Mouse (Mus musculus) mouse embryonic stem cell (cell line): Measurements from ENCODE around the gene Dtnb.

Experiments used
- in situ Hi-C, 2 experiments: fragments of 300-500 bp; cut with MboI; formaldehyde crosslinking; loops; 1 replicate in 1 of 2; 3 replicates in 1 of 2; pipeline ENCODE4 v1.14.3; 2019 to 2020; ENCODE audit warnings: low sequenced_read_pairs in 2 of 2, low pct_unique_long_range_greater_than_20kb in 1 of 2, mixed read lengths in 1 of 2; ENCODE audit not compliant: unreplicated experiment in 1 of 2

The Dtnb gene

GRCm38 (mm10) chr12:3758127-3758526, 185.9 kb downstream of the Dtnb start:
- in situ Hi-C loops, result no loop called here

- in situ Hi-C loops, result no loop called here
These were observed 187.2 kb downstream of the Dtnb start for GRCm38 (mm10) chr12:3759419-3759818.

- in situ Hi-C loops, result no loop called here
These were observed 188.9 kb downstream of the Dtnb start for GRCm38 (mm10) chr12:3760876-3761590.

GRCm38 (mm10) chr12:3761591-3762295, 189.6 kb downstream of the Dtnb start:
- in situ Hi-C loops, result no loop called here

GRCm38 (mm10) chr12:3764191-3764804, 192.1 kb downstream of the Dtnb start:
- in situ Hi-C loops, result no loop called here

- in situ Hi-C loops, result no loop called here
These were observed 195.2 kb downstream of the Dtnb start for GRCm38 (mm10) chr12:3767360-3767759.

GRCm38 (mm10) chr12:3768391-3768790, 196.2 kb downstream of the Dtnb start:
- in situ Hi-C loops, result no loop called here

GRCm38 (mm10) chr12:3770546-3770945, 198.4 kb downstream of the Dtnb start:
- in situ Hi-C loops, result no loop called here

- in situ Hi-C loops, result no loop called here
These were observed 198.9 kb downstream of the Dtnb start for GRCm38 (mm10) chr12:3771080-3771479.

- in situ Hi-C loops, result no loop called here
These were observed 201.5 kb downstream of the Dtnb start for GRCm38 (mm10) chr12:3773643-3774042.

- in situ Hi-C loops, result no loop called here
These were observed 203.8 kb downstream of the Dtnb start for GRCm38 (mm10) chr12:3776015-3776414.

GRCm38 (mm10) chr12:3777682-3778081, 205.5 kb downstream of the Dtnb start:
- in situ Hi-C loops, result no loop called here

- in situ Hi-C loops, result no loop called here
These were observed 206.1 kb downstream of the Dtnb start for GRCm38 (mm10) chr12:3778286-3778685.

- in situ Hi-C loops, result no loop called here
These were observed 207.5 kb downstream of the Dtnb start for GRCm38 (mm10) chr12:3779639-3780038.

GRCm38 (mm10) chr12:3780405-3780891, 208.3 kb downstream of the Dtnb start:
- in situ Hi-C loops, result no loop called here

- in situ Hi-C loops, result no loop called here
These were observed 208.8 kb downstream of the Dtnb start for GRCm38 (mm10) chr12:3780931-3781471.

- in situ Hi-C loops, result no loop called here
These were observed 209.3 kb downstream of the Dtnb start for GRCm38 (mm10) chr12:3781482-3781881.

- in situ Hi-C loops, result no loop called here
These were observed 211.1 kb downstream of the Dtnb start for GRCm38 (mm10) chr12:3783196-3783825.

GRCm38 (mm10) chr12:3784258-3784657, 212.1 kb downstream of the Dtnb start:
- in situ Hi-C loops, result no loop called here
